Mouse (Mus musculus) cerebellum, postnatal 25 days (tissue): Measurements from ENCODE around the gene Mrfap1.

Experiments
- DNase-seq, 2 experiments: peaks; one replicate each; pipeline ENCODE4 v3.0.0; 2021; ENCODE audit warnings: mixed read lengths in 2 of 2

The Mrfap1 gene

GRCm38 (mm10) chr5:36796296-36797014 is at the start of gene Mrfap1:
TSS of gene Mrfap1 (minus strand) at chr5:36796772.
- peak; percentile 97 for DNase-seq

GRCm38 (mm10) chr5:36844490-36844889 is 47.9 kb upstream of the Mrfap1 start:
- no peak for DNase-seq

DNA sequence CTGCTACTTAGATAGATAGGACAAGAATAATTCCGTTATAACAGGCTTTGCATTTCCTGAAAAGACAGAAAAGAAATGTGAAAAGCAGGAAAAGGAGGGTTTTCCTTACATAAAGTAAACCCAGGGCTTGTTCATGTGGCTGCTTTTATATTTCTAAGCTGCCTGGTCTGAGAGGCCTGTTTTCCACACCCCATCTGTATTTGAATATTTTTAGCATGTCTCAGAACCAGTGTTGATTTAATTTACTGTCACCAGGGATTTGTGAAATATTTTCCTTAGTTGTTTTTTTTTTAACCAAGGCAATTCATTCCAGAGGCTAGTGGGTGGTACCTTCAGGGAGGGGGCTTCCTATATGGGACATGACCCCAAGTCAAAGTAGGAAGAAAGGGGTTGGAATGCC is 45.1 kb upstream of the Mrfap1 start:
- no peak for DNase-seq

DNA sequence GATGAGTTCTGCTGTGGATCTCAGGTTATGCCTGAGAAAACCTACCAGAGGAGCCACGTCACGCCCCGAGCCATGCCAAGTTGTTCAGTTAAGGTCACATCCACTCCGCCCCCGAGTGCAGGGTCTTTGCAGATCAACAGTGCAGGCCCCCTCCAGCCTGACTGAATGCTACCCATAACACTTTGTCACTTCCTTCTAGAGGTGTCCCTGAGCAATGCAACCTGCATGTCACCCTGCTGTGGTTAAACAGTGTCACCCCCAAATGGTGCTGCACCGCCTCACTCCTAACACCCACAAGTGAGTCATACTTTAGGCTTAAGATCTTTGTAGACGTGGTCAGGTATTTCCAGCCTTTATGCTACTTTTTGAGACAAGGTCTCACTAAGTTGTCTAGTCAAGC is 43.5 kb upstream of the Mrfap1 start:
- DNase-seq = no peak

DNA sequence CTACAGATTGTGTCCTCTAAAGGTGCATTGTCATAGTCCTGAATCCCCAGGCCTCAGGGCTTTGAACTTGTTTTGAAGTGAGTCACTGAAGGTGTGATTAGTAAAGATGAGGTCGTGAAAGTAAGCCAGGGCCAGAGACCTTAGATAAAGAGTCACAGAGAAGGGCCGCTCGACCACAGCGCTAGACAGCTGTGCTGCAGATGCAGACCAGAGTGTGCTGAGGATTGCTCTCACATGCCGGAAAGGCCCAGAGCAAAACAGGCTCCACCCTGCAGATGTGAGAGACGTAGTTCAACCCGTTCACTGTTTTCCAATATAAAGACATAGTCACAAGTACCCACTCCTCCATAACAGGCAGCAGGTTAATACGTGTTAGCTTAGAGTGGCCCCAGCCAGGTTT is 43.0 kb upstream of the Mrfap1 start:
- DNase-seq = no peak

DNA sequence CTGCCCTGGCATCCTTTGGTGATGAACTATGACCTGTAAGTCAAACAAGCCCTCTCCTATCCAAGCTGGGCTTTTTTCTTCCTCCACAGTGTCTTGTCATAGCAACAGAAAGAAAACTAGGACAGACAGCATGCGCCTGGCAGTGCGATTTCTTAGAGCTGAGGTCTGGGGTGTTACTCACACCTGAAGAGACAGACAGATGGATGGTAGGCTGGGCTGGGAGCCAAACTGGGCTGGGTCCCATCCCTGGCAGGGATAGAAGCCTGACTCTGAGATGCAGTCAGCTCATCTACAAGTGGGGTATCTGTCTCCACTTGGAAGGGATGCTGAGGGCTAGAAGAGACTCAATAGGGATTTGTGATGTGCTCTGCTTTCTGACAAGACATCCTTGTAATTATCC is 42.5 kb upstream of the Mrfap1 start:
- peak; percentile 81 to 89 for DNase-seq

- DNase-seq = peak; percentile 92 to 94
Observed at GRCm38 (mm10) chr5:36835933-36836332, 39.4 kb upstream of the Mrfap1 start.

GRCm38 (mm10) chr5:36831272-36831671 is 34.7 kb upstream of the Mrfap1 start:
- peak; percentile 44 to 64 for DNase-seq

- peak; percentile 91 to 96 for DNase-seq
Observed at GRCm38 (mm10) chr5:36829913-36830879, 33.6 kb upstream of the Mrfap1 start, which contains the start of gene Man2b2. TSS of gene Man2b2 (minus strand) at chr5:36830653.

GRCm38 (mm10) chr5:36829098-36829497 is 32.5 kb upstream of the Mrfap1 start:
- DNase-seq = no peak

- no peak for DNase-seq
Observed at GRCm38 (mm10) chr5:36822907-36823306, 26.3 kb upstream of the Mrfap1 start.

- DNase-seq = peak; percentile 69 to 82
Observed at GRCm38 (mm10) chr5:36820142-36820541, 23.6 kb upstream of the Mrfap1 start.

GRCm38 (mm10) chr5:36819742-36820141 is 23.2 kb upstream of the Mrfap1 start:
- no peak for DNase-seq

DNA sequence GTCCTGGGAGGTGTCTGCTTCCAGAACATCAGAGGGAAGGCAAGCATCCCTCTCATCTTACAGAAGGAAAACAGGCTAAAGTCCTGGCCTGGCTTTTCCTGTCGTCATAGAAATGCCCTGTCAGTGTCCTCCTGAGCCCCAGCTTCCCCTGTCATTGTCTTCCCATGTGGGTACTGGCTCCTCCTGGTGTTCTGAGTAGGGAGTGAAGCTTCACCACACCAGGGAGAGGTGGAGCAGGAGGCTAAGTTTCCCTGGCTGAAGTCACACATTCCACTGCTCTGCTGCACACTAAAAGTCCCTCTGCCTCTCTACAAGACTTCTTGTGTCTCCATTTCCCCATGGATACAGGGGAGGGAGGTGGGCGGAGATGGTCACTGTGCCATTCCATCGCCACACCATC is 21.2 kb upstream of the Mrfap1 start:
- no peak for DNase-seq

DNA sequence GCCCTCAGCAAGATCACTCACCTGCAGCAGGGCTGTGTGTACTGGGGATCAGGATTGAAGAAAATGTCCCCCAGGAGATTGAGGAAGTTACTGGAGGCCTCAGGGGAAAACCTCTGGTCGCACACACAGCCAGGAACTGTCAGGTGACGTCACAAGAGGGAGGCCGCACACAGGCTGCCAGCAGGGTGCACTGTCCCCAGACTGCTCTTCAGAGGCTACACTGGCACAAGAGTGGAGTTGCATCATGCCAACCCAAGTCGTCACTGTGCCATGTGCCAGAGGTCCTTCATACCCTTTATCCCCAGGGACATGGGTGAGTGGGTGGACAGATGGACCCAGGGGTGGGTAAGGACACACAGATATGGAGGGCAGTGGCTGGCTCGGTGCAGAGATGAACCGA is 18.0 kb upstream of the Mrfap1 start:
- DNase-seq = no peak

DNA sequence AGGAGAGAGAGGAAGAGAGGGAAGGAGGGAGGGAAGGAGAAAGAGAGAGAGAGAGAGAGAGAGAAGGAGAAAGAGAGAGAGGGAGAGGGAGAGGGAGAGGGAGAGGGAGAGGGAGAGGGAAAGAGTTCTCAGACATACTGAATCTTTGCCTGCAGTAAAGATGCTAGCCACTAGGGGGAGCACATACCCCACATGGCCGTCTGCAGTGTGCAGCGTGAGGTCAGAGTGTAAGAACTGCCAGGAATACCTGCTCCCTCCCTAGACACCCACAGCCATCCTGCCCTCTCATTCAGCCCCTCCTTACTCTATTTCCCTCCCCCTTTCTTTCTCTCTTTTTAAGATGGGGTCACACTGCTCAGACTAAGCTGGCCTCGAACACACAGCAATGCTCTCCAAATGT is 14.8 kb upstream of the Mrfap1 start:
- DNase-seq = peak; percentile 72 to 88

DNA sequence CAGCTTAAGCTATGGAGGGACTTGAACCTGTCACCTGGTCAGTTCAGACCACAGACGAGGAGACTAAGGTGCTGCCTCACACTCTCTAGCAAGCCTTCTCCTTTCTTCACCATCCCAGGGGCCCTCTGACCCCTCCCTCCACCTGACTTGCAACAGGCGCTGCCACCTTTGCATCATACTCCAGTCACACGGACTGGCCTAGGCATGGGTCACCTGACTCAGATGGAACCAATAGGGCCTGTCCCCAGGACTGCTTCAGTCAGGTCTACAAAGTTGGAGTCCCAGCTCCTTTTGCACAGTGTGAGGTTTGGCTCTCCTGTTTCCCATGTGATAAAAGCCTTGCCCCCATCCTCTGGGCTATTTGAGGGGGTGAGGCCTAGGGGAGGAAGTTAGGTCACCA is 14.1 kb upstream of the Mrfap1 start:
- DNase-seq = no peak

DNA sequence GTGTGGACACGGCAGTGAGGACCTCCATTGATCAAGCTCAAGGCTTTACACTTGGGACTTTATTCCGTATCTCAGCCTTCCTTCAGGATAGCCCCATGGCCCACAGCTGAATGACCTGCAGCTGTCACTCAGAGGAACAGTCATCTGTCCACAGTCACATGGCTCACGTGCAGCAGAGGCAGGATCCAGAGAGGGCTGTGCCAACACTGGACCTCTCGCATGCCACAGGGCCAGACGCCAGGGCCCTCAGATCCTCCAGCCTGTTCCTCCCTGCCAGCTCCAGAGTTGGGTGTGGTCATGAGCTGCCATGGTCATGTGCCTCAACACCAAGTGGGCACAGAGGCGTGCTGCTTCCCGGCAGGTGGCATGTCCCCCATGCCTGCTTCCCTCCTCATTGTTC is 12.6 kb upstream of the Mrfap1 start:
- no peak for DNase-seq

DNA sequence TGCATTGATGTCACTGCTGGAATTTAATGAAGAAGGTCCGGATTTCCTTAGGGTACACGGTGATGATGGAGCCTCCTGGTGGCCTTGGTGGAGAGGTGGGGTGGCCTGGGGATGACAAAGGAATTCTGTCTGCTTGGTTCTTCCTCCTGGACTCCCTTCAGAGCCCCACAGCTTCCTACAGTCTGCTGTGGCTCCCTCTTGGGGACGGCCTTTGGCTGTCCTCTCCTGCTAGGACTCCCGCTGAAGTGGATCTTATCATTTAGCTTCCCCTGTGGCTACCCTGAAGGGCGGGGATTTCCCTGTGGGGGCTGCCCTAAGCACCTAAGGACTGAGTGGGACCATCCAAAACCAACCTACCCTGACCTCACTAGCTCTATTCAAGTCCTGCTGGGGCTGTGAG is 10.5 kb upstream of the Mrfap1 start:
- no peak for DNase-seq

DNA sequence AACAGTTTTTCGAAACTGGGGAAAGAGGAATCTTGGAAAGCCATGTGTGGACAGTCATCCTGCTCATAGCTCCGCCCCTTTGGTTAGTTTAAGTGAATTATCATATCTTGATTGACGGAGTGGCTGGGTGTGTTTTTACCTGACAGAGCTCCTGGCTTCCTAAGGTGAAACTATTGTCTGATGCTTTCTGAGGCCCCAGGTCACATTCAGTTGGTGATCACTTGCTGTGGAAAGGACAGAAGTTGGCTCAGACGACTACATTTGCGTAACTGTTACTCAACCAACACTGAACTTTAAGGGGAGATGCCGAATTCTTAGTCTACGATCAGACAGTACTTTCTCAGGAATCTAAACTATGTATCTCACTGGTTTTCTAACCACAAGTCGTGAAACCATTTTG is 719 bp upstream of the Mrfap1 start:
- DNase-seq = no peak

DNA sequence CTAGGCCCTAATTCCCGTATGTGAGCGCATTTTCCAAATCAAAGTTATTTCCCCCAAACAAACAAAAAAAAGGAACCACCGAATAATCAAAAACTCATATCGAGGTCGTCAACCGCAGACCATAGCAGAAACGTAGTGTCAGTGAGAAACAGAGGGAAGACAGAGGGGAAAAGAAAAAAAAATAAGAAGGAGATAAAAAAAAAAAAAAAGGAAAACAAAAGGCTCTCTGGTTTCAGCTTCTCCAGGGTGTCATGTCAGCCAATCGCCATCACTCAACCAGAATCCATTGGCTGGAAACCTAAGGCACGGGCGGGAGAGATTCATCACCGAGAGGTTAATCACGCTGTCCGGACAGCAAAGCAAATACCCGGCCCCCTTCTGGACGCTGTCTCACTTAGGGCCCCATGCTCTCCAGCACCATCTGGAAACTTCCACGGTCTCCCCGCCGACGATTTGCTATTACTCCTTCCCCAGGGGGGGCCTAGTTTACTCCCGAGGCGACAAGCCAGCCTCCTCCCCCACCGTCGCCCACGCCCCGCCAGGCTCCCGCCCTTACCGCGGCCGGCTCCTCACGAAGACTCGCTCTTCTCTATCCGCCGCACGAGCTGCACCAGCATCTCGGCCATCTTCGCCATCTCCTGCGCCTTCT is 801 bp downstream of the Mrfap1 start:
- peak; percentile 78 to 81 for DNase-seq

GRCm38 (mm10) chr5:36791861-36792260 is 4.7 kb downstream of the Mrfap1 start:
- DNase-seq = no peak

DNA sequence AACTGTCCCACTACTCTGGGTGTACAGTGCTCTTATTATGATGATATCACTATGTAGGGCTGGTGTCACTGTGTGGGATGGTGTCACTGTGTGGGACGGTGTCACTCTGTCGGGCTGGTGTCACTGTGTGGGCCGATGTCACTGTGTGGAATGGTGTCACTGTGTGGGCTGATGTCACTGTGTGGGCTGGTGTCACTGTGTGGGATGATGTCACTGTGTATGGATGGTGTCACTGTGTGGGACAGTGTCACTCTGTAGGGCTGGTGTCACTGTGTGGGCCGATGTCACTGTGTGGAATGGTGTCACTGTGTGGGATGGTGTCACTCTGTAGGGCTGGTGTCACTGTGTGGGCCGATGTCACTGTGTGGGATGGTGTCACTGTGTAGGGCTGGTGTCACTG is 10.5 kb downstream of the Mrfap1 start:
- no peak for DNase-seq
